19 mouse cellular contexts compared by ENCODE assay signal in the genomic region with DNA sequence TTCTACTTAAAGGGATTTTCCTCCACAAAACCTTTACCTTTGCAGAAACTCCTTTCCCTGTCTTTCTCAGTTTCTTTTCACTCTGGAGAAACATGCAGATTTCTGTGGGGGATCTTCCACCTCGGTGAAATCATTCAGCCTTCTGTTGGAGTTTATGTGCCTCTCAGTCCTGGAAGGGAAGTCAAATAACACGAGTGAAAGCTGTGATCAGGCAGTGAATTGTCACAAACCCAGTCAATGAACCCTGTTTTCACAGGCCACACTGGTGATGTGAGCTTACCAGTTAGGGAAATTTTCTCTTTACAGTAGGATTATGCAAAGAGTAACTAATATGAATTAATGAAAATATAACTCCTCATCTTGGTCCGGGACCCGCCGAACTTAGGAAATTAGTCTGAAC.
"Had no signal": no experiment of that assay in that cellular context is flagged by ENCODE, and none has a peak within 500 bp of the region (broad histone marks: within the 10 kb centered on the region; RNA-seq: fewer than 3 reads in every experiment).

No protein-coding gene starts in this region.

- H3K9me3 ChIP-seq: lung, embryonic 15.5 days; megakaryocyte, embryonic 14.5 days; midbrain, embryonic 13.5 days; midbrain, embryonic 15.5 days; neural tube, embryonic 12.5 days had no signal

- H3K27ac ChIP-seq: lung, embryonic 15.5 days; macrophage; midbrain, embryonic 13.5 days; midbrain, embryonic 15.5 days; neural tube, embryonic 12.5 days had no signal

- DNase-seq: lung, adult 2 months; lung, postnatal 14 days; lung, postnatal 36 days; retina, postnatal 1 day; right cerebral cortex, adult 18-20 months; right cerebral cortex, postnatal 25 days; right cerebral cortex, postnatal 4 days; spleen, adult 18-20 months; thymus, adult 18-20 months; thymus, postnatal 14 days; thymus, postnatal 4 days had no signal

- H3K36me3 ChIP-seq: lung, embryonic 15.5 days; midbrain, embryonic 13.5 days; midbrain, embryonic 15.5 days; neural tube, embryonic 12.5 days had no signal

- H3K4me1 ChIP-seq: lung, embryonic 15.5 days; megakaryocyte, embryonic 14.5 days; midbrain, embryonic 13.5 days; midbrain, embryonic 15.5 days; neural tube, embryonic 12.5 days had no signal

- H3K4me2 ChIP-seq: lung, embryonic 15.5 days; midbrain, embryonic 11.5 days; midbrain, embryonic 13.5 days; midbrain, embryonic 15.5 days; neural tube, embryonic 12.5 days had no signal

- H3K9ac ChIP-seq: lung, embryonic 15.5 days; midbrain, embryonic 13.5 days; midbrain, embryonic 15.5 days; neural tube, embryonic 12.5 days had no signal

- H3K4me3 ChIP-seq: lung, embryonic 15.5 days; megakaryocyte, embryonic 14.5 days; midbrain, embryonic 13.5 days; midbrain, embryonic 15.5 days; neural tube, embryonic 12.5 days had no signal

- ATAC-seq: lung, postnatal 0 days; midbrain, embryonic 13.5 days; midbrain, embryonic 15.5 days had no signal

- H3K27me3 ChIP-seq: lung, embryonic 15.5 days; megakaryocyte, embryonic 14.5 days; midbrain, embryonic 13.5 days; midbrain, embryonic 15.5 days; neural tube, embryonic 12.5 days had no signal
